Mouse (Mus musculus): Measurements from ENCODE around the gene Sh2b2. TPM values are rescaled to one million over a fixed set of nuclear protein-coding genes. Genes with fewer than 3 reads are reported as not detected.
A peak's percentile ranks its signal among the peaks of the same experiment; 100 is the strongest.

The Sh2b2 gene
- polyA plus RNA-seq, 1 experiment from 2014 or later, result 5.3 TPM

DNA sequence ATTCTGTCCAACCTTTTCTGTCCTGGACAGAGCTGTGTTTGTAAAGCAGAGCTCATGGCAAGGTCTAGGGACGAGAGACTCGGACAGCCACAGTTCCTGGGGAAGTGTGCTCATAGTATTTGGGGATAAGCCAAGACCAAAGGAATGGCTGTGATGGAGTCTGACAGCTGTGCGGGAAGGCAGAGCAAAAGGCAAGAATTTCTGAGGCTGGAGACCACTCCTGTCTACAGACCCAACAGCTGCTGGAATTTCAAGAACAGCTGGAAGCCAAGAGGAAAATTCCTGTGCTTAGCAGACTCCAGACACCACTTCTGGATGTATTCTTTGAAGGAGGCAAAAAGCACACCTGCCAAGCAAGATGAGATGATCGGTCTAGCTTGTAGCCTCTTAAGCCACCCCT, 23.6 kb upstream of the Sh2b2 start:
- Histone ChIP-seq H3K27ac (ENCODE audit: low read length) (no peak overlapping the region), H3K4me3 (ENCODE audit: low read length) (no peak overlapping the region), H3K9me3 (ENCODE audit: low read length) (no peaks in the 10 kb centered on the region), H3K4me2 (replicated peaks; ENCODE audit: low read depth, low read length) (no peak overlapping the region), H3K9ac (replicated peaks; ENCODE audit: low read length) (no peak overlapping the region), H3K36me3 (ENCODE audit: insufficient read depth, low read length) (peaks cover 20% of the 10 kb centered on the region), H3K27me3 (ENCODE audit: insufficient read depth, low read length) (no peaks in the 10 kb centered on the region), H3K4me1 (ENCODE audit: insufficient read depth, low read length) (peaks cover 8% of the 10 kb centered on the region; the same call in 1 of the 2 replicates)
- ATAC-seq (ENCODE audit: low FRiP score, low TSS enrichment), result no peak
- 57% methylated on average over 4 of the region's 4 CpGs for WGBS

DNA sequence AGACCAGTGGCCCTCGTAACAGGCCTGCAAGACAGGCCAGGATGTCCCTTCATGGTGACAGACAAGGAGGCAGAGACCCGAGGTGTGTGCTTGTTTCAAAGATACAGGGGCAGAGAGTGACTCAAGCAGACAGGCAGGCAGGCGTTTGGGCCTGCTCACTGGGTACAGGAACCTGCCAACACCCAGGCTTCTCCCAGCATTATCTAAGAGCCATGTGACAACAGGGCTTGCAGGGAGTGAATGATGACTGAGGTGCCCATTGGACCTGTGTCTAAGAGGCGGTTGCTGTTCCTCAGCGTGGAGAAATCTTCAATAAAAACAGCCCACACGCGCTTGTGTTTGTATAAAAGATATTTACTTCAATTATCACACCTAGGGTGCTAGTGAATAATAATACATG, 19.7 kb upstream of the Sh2b2 start:
- Histone ChIP-seq H3K9me3 (ENCODE audit: low read length) (no peaks in the 10 kb centered on the region), H3K9ac (replicated peaks; ENCODE audit: low read length) (no peak overlapping the region), H3K4me3 (ENCODE audit: low read length) (no peak overlapping the region), H3K27me3 (ENCODE audit: insufficient read depth, low read length) (no peaks in the 10 kb centered on the region), H3K4me2 (replicated peaks; ENCODE audit: low read depth, low read length) (no peak overlapping the region), H3K27ac (ENCODE audit: low read length) (no peak overlapping the region), H3K4me1 (ENCODE audit: insufficient read depth, low read length) (peaks cover 8% of the 10 kb centered on the region; the same call in 1 of the 2 replicates), H3K36me3 (ENCODE audit: insufficient read depth, low read length) (no peaks in the 10 kb centered on the region)
- ATAC-seq (ENCODE audit: low FRiP score, low TSS enrichment), result no peak
- 84% methylated on average over 7 of the region's 7 CpGs for whole genome bisulfite sequencing

DNA sequence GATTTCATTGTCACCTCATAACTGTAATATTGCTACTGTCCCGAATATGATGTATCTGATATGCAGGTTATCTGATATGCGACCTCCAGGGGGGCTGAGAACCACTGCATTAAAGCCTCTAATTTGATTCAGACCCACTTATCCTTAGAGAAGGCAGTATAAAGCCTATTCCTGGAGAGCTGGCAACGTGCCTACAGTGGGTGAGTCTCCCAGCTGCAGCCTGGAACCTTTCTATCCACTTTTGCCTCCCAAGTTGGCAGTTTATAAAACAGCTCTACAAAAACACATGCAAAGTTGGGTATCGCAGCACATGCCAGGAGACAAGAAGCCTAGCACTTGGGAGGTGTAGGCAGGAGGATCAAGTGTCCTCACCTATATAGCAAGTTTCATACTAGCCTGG, 17.0 kb upstream of the Sh2b2 start:
- Histone ChIP-seq H3K4me2 (replicated peaks; ENCODE audit: low read depth, low read length) (no peak overlapping the region), H3K4me3 (ENCODE audit: low read length) (no peak overlapping the region), H3K9ac (replicated peaks; ENCODE audit: low read length) (no peak overlapping the region), H3K36me3 (ENCODE audit: insufficient read depth, low read length) (no peaks in the 10 kb centered on the region), H3K9me3 (ENCODE audit: low read length) (no peaks in the 10 kb centered on the region), H3K4me1 (ENCODE audit: insufficient read depth, low read length) (no peaks in the 10 kb centered on the region), H3K27ac (ENCODE audit: low read length) (no peak overlapping the region), H3K27me3 (ENCODE audit: insufficient read depth, low read length) (no peaks in the 10 kb centered on the region)
- ATAC-seq (ENCODE audit: low FRiP score, low TSS enrichment), result no peak
- WGBS, result 88% methylated on average over 4 of the region's 4 CpGs

DNA sequence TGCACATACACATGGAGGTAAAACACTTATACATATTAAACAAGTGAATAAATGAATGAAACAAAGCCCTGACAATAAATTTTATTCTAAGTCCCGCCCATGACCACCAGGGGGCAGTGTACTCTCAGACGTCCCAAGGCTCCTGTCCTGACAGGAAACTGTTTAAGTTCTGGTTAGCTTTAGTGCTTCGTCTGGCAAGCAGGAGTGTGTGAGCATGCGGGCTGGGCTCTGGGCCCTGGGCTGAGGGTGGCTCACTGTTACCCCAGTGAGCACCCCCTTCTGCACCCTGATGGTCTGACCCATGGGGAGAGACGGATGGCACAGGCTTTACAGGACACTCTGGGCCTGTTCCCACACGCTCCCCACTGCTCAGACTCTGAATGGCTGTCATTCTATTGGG, 12.6 kb upstream of the Sh2b2 start:
- WGBS, result 35% methylated on average over 6 of the region's 6 CpGs
- no peak overlapping the region for H3K4me3 ChIP-seq (ENCODE audit: low read length)
- no peak overlapping the region for H3K27ac ChIP-seq (ENCODE audit: low read length)
- H3K27me3 ChIP-seq (ENCODE audit: insufficient read depth, low read length), result no peaks in the 10 kb centered on the region
- 0 out of 2 replicates have a peak, but pooled peaks cover 5% of the 10 kb centered on the region for H3K36me3 ChIP-seq (ENCODE audit: insufficient read depth, low read length)
- no peaks in the 10 kb centered on the region for H3K4me1 ChIP-seq (ENCODE audit: insufficient read depth, low read length)
- no peak overlapping the region for H3K4me2 ChIP-seq (replicated peaks; ENCODE audit: low read depth, low read length)
- H3K9me3 ChIP-seq (ENCODE audit: low read length), result no peaks in the 10 kb centered on the region
- H3K9ac ChIP-seq (replicated peaks; ENCODE audit: low read length), result no peak overlapping the region
- ATAC-seq (ENCODE audit: low FRiP score, low TSS enrichment), result peak; percentile 46; the same call in 1 of the 2 replicates

DNA sequence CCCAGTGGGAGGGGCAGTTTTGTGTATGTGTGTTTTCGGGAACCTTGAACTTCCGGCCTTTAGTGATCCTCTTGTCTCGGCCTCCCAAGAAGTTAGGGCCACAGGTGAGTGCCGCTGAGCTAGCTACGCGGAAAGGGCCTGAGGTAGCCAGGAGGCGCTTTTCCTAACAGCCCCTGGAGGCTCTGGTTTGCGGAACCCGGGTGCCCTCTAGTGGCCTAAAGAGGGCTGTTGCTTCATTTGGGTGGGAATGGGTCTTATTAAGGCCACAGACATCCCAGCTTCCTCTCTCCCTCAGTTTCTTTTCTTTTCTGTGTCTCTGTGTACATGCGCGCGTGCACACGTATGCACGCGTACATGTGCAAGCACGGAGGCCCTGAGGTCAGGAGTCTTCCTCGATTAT, 6.5 kb upstream of the Sh2b2 start:
- H3K36me3 ChIP-seq (ENCODE audit: insufficient read depth, low read length), result 0 out of 2 replicates have a peak, but pooled peaks cover 10% of the 10 kb centered on the region
- ATAC-seq (ENCODE audit: low FRiP score, low TSS enrichment), result no peak
- H3K9me3 ChIP-seq (ENCODE audit: low read length), result no peaks in the 10 kb centered on the region
- H3K4me3 ChIP-seq (ENCODE audit: low read length), result no peak overlapping the region
- 18% methylated on average over 17 of the region's 17 CpGs for WGBS
- no peak overlapping the region for H3K4me2 ChIP-seq (replicated peaks; ENCODE audit: low read depth, low read length)
- H3K27me3 ChIP-seq (ENCODE audit: insufficient read depth, low read length), result no peaks in the 10 kb centered on the region
- no peaks in the 10 kb centered on the region for H3K4me1 ChIP-seq (ENCODE audit: insufficient read depth, low read length)
- H3K27ac ChIP-seq (ENCODE audit: low read length), result no peak overlapping the region
- H3K9ac ChIP-seq (replicated peaks; ENCODE audit: low read length), result no peak overlapping the region

DNA sequence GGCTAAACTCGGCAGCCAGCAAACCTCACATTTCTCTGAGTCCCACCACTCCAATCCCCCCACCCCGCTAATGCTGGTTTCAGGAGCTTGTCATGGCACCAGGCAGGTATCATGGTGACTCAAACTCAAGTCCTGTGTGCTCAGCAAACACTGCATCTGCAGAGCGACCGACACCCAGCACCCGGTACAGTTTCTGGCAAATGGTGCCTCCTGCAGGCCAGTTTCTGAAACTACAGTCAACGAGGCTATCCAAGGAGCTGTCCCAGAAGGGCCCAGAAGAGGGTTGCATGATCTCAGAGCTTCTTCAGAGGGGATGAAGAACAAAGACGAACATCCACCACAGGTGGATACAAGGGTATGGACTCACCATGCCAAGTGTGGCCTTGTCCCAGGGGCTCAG, 4.6 kb upstream of the Sh2b2 start:
- no peak overlapping the region for H3K4me2 ChIP-seq (replicated peaks; ENCODE audit: low read depth, low read length)
- H3K9me3 ChIP-seq (ENCODE audit: low read length), result no peaks in the 10 kb centered on the region
- H3K4me1 ChIP-seq (ENCODE audit: insufficient read depth, low read length), result 0 out of 2 replicates have a peak, but pooled peaks cover 2% of the 10 kb centered on the region
- no peaks in the 10 kb centered on the region for H3K27me3 ChIP-seq (ENCODE audit: insufficient read depth, low read length)
- WGBS, result 53% methylated on average over 7 of the region's 7 CpGs
- no peak overlapping the region for H3K4me3 ChIP-seq (ENCODE audit: low read length)
- H3K27ac ChIP-seq (ENCODE audit: low read length), result no peak overlapping the region
- 0 out of 2 replicates have a peak, but pooled peaks cover 8% of the 10 kb centered on the region for H3K36me3 ChIP-seq (ENCODE audit: insufficient read depth, low read length)
- no peak overlapping the region for H3K9ac ChIP-seq (replicated peaks; ENCODE audit: low read length)
- ATAC-seq (ENCODE audit: low FRiP score, low TSS enrichment), result no peak

DNA sequence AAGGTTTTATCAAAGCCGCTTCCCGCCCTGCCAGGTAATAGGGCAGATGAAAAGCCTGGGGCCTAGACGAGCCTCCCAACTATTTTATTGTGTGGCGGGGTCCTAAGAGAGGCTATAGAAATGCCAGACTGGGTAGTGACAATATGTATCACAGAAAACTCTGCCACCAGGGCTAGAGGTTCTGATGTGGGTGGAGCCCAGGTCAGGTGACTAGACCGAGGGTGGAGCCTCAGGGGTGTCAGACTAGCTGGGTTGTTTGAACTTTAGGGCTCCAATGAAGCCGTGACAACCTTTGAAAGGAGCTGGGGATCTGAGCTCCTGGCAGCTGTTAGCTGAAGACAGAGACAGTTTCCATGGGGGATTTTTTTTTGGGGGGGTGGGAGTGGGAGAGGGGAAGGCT, 2.1 kb upstream of the Sh2b2 start:
- no peak overlapping the region for H3K4me2 ChIP-seq (replicated peaks; ENCODE audit: low read depth, low read length)
- no peak for ATAC-seq (ENCODE audit: low FRiP score, low TSS enrichment)
- no peak overlapping the region for H3K4me3 ChIP-seq (ENCODE audit: low read length)
- 57% methylated on average over 6 of the region's 6 CpGs for whole genome bisulfite sequencing
- H3K4me1 ChIP-seq (ENCODE audit: insufficient read depth, low read length), result peaks cover 22% of the 10 kb centered on the region
- H3K36me3 ChIP-seq (ENCODE audit: insufficient read depth, low read length), result 0 out of 2 replicates have a peak, but pooled peaks cover 5% of the 10 kb centered on the region
- H3K9me3 ChIP-seq (ENCODE audit: low read length), result no peaks in the 10 kb centered on the region
- no peaks in the 10 kb centered on the region for H3K27me3 ChIP-seq (ENCODE audit: insufficient read depth, low read length)
- H3K9ac ChIP-seq (replicated peaks; ENCODE audit: low read length), result no peak overlapping the region
- no peak overlapping the region for H3K27ac ChIP-seq (ENCODE audit: low read length)

DNA sequence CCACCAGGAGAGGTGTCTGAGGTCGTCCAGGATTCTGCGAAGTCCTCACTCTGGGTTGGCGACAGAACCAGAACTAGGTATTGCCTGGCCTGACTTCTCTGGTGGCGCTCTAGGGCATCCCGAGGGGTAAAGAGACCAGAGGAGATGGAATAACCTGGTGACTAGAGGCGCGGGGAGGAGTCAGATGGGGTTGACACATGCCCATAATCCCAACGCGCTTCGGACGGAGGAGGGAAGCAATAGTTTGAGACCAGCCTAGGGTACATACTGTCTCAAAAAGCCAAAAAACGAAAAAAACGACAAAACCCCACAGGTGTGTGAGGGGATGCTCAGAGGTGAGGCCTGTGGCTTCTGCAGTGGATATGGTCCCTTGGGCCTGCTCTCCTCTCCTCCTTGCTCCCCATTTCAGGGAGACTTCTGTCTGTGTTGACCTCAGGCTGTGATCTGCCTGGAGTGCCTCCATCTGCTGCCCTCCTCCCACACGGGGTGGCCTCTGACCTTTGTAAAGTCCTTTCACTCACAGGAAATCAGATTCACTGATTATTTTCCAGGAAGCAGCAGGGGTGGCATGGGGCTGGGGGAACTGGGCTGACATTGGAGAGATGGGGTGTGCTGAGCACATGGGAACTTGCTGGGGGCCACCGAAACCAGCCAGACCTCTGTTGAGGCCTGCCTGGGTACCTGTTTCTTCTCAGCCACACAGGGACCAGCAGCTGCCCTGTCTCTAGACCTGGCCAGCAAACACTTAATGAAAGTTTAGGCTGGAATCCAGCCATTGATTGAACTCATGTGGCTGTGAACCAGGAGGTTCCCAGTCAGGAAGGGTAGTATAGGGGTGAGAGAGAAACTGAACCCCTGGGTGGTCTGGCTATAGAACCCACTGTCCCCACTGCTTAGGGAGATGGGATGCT, 560 bp downstream of the Sh2b2 start:
- peak; percentile 1; the same call in 1 of the 2 replicates for ATAC-seq (ENCODE audit: low FRiP score, low TSS enrichment)
- Histone ChIP-seq H3K27ac (ENCODE audit: low read length) (peak overlapping the region; percentile 85), H3K9ac (replicated peaks; ENCODE audit: low read length) (peak overlapping the region; percentile 79), H3K27me3 (ENCODE audit: insufficient read depth, low read length) (no peaks in the 10 kb centered on the region), H3K9me3 (ENCODE audit: low read length) (no peaks in the 10 kb centered on the region), H3K4me1 (ENCODE audit: insufficient read depth, low read length) (peaks cover 25% of the 10 kb centered on the region), H3K4me3 (ENCODE audit: low read length) (peak overlapping the region; percentile 80), H3K4me2 (replicated peaks; ENCODE audit: low read depth, low read length) (peak overlapping the region; percentile 99), H3K36me3 (ENCODE audit: insufficient read depth, low read length) (0 out of 2 replicates have a peak, but pooled peaks cover 5% of the 10 kb centered on the region)
- 13% methylated on average over 15 of the region's 15 CpGs for WGBS

DNA sequence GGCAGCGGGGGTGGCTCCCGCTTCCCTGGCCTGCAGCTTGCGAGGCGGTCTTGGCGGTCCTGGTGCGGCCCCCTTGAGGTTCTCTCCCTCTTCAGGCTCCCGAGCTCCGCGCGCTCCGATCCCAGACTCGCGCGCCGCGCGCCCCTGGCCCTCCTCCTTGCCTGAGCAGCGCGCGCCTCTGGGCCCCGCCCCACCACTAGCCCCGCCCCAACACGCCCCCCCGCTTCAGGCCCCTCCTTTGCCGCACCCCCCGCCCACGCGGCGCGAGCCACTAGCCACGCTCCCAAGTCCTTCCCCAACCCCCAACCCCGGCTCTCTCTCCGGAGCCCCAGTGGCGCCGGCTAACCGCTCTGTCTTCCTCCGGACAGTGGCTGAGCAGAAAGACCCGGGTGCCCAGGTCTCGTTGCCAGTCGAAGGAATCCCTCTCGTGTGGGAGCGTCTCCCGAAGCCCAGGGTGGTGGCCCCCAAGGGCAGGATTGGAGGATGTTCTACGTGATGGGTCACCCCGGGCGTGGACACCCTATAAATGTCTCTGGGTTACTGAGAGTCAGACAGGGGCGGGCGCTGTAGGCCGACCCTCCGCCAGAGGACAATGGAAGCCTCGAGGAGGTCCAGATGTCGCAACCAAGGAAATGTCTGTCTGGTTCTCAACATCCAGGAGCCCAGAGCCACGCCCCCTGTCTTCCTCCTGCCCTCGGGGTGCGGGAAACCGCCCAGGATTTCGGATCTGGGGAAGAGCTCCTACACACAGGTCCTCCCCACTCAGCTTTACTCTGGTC, 1.4 kb downstream of the Sh2b2 start:
- 0 out of 2 replicates have a peak, but pooled peaks cover under 1% of the 10 kb centered on the region for H3K36me3 ChIP-seq (ENCODE audit: insufficient read depth, low read length)
- peak overlapping the region; percentile 79 for H3K9ac ChIP-seq (replicated peaks; ENCODE audit: low read length)
- no peaks in the 10 kb centered on the region for H3K9me3 ChIP-seq (ENCODE audit: low read length)
- H3K4me2 ChIP-seq (replicated peaks; ENCODE audit: low read depth, low read length), result peak overlapping the region; percentile 99
- H3K4me1 ChIP-seq (ENCODE audit: insufficient read depth, low read length), result peaks cover 25% of the 10 kb centered on the region
- ATAC-seq (ENCODE audit: low FRiP score, low TSS enrichment), result peak; percentile 87
- no peaks in the 10 kb centered on the region for H3K27me3 ChIP-seq (ENCODE audit: insufficient read depth, low read length)
- peak overlapping the region; percentile 80 for H3K4me3 ChIP-seq (ENCODE audit: low read length)
- peak overlapping the region; percentile 85 for H3K27ac ChIP-seq (ENCODE audit: low read length)
- WGBS, result under 1% methylated on average over 47 of the region's 57 CpGs
